ENCODE assay signal across 9 mouse cellular contexts in the genomic region with DNA sequence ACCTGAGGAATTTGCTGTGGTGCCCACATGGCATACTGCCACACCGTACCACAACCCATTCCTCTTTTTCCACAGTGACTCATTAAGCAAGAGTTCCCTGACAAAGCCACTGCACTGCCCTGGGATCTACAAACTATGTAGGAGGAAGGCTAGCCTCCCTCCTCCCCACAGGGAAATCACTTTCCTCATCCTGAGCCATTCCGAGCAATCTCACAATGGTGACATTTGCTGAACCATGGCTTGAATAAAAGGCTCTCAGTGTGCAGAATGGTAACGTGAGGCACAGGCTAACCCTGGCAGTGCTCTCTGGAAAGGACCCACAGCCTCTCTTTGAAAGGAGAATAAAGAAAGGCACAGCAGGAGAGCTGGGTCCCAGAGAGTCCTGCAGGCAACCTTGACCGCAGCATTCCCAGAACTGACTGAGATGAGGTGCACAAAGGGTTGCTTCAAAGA. TPM values are rescaled to one million over a fixed set of nuclear protein-coding genes. Genes with fewer than 3 reads are reported as not detected.
DNase-seq lines count a peak whose midpoint lies in the region; ATAC-seq and TF ChIP-seq lines count a peak whose summit lies in the region.
"Had no signal": no experiment of that assay in that cellular context is flagged by ENCODE, and none has a peak within 500 bp of the region (broad histone marks: within the 10 kb centered on the region; RNA-seq: fewer than 3 reads in every experiment).

No protein-coding gene starts in this region.

- H3K4me3 ChIP-seq in kidney, embryonic 16.5 days (ENCODE audit: low read length) = no peak overlapping the region
- H3K4me3 ChIP-seq in hindbrain, embryonic 12.5 days = no peak overlapping the region
- peak overlapping the region; percentile 94 for H3K4me3 ChIP-seq in myocyte
- H3K4me3 ChIP-seq: liver, embryonic 13.5 days had no signal

- H3K36me3 ChIP-seq in kidney, embryonic 16.5 days (ENCODE audit: insufficient read depth, low read length) = 0 out of 2 replicates have a peak, but pooled peaks cover 2% of the 10 kb centered on the region
- H3K36me3 ChIP-seq in hindbrain, embryonic 12.5 days = 0 out of 2 replicates have a peak, but pooled peaks cover 2% of the 10 kb centered on the region
- H3K36me3 ChIP-seq in myocyte (ENCODE audit: control insufficient read depth, insufficient read depth) = peaks cover 18% of the 10 kb centered on the region
- H3K36me3 ChIP-seq: liver, embryonic 13.5 days had no signal

- no peaks in the 10 kb centered on the region for H3K9me3 ChIP-seq in kidney, embryonic 16.5 days (ENCODE audit: low read length)
- H3K9me3 ChIP-seq in hindbrain, embryonic 12.5 days (replicated peaks) = no peaks in the 10 kb centered on the region
- H3K9me3 ChIP-seq: liver, embryonic 13.5 days had no signal

- no peak for TF ChIP-seq POLR2A in myocyte (IDR thresholded peaks at IDR 0.05; ENCODE audit: insufficient read length, low read depth)

- H3K27ac ChIP-seq in kidney, embryonic 16.5 days (ENCODE audit: low read length) = peak overlapping the region; percentile 98
- H3K27ac ChIP-seq in hindbrain, embryonic 12.5 days = peak overlapping the region; percentile 93

- DNase-seq in kidney, adult 11 months = no peak
- DNase-seq in embryo, embryonic 11 days = peak; percentile 59
- no peak for DNase-seq in layer of hippocampus, adult 18-20 months (ENCODE audit: low spot score in 2 of 2)
- no peak for DNase-seq in spleen, postnatal 14 days (ENCODE audit: low spot score in 2 of 2)
- DNase-seq: liver, embryonic 13.5 days had no signal

- H3K4me1 ChIP-seq in kidney, embryonic 16.5 days (ENCODE audit: insufficient read depth, low read length) = peaks cover 20% of the 10 kb centered on the region
- peaks cover 14% of the 10 kb centered on the region for H3K4me1 ChIP-seq in hindbrain, embryonic 12.5 days

- H3K27me3 ChIP-seq in kidney, embryonic 16.5 days (ENCODE audit: insufficient read depth, low read length) = 0 out of 2 replicates have a peak, but pooled peaks cover 3% of the 10 kb centered on the region
- H3K27me3 ChIP-seq in hindbrain, embryonic 12.5 days = no peaks in the 10 kb centered on the region
- no peaks in the 10 kb centered on the region for H3K27me3 ChIP-seq in myocyte (ENCODE audit: control insufficient read depth, insufficient read depth, insufficient read length)

- no peak for ATAC-seq in kidney, embryonic 16.5 days (ENCODE audit: low FRiP score, low TSS enrichment)
- ATAC-seq in hindbrain, embryonic 12.5 days (ENCODE audit: low FRiP score) = no peak
- ATAC-seq in cerebellum, adult (ENCODE audit: insufficient number of reproducible peaks, low FRiP score, low TSS enrichment) = no peak

- peaks cover 30% of the 10 kb centered on the region for H3K79me2 ChIP-seq in myocyte (ENCODE audit: control insufficient read depth, insufficient read depth)

- H3K4me2 ChIP-seq in kidney, embryonic 16.5 days (replicated peaks; ENCODE audit: low read depth, low read length) = peak overlapping the region; percentile 63; the same call in 1 of the 2 replicates
- peak overlapping the region; percentile 69 for H3K4me2 ChIP-seq in hindbrain, embryonic 12.5 days (replicated peaks)
- H3K4me2 ChIP-seq in myocyte (ENCODE audit: low read depth) = peak overlapping the region; percentile 96

- no peak overlapping the region; the same call in 1 of the 2 replicates for H3K9ac ChIP-seq in kidney, embryonic 16.5 days (replicated peaks; ENCODE audit: low read length)
- H3K9ac ChIP-seq in hindbrain, embryonic 12.5 days = no peak overlapping the region
- H3K9ac ChIP-seq: liver, embryonic 13.5 days had no signal

- WGBS in kidney, embryonic 16.5 days = 34% methylated on average over 4 of the region's 4 CpGs
- WGBS in hindbrain, embryonic 12.5 days = 3% methylated on average over 4 of the region's 4 CpGs

- H3ac ChIP-seq in myocyte (ENCODE audit: control insufficient read depth, insufficient read length) = no peak overlapping the region

TF ChIP-seq in myocyte, 11 proteins besides CTCF, POLR2A, EP300 and RAD21:
- TF ChIP-seq SRF (IDR thresholded peaks at IDR 0.05; ENCODE audit: control insufficient read depth, insufficient read length, low read depth) = no peak
- TF ChIP-seq TCF12 (IDR thresholded peaks at IDR 0.05; ENCODE audit: insufficient read depth, poor library complexity, severe bottlenecking) = no peak
- peak; percentile 52; the same call in 1 of the 2 replicates for TF ChIP-seq CEBPB (IDR thresholded peaks at IDR 0.05; ENCODE audit: insufficient read depth, poor library complexity, severe bottlenecking)
- no peak for TF ChIP-seq REST (IDR thresholded peaks at IDR 0.05; ENCODE audit: insufficient read depth, insufficient read length)
- TF ChIP-seq MYOD1 (IDR thresholded peaks at IDR 0.05; ENCODE audit: control insufficient read depth in 1 of 3, insufficient read length in 2 of 3, low read depth in 2 of 3) = no peak

RNA-seq across cellular contexts. Expression of a gene that starts 1.6 kb away (rescaled TPM):
- polyA plus RNA-seq in kidney, embryonic 16.5 days (2015; fragmentation: Nextera tagmentation; extraction: Ambion mirVana) = 489 and 497 TPM in 2 replicates
- polyA plus RNA-seq in hindbrain, embryonic 12.5 days (2016; fragmentation: Nextera tagmentation; extraction: Ambion mirVana) = 1,011 and 1,056 TPM in 2 replicates
- 3,783 TPM for polyA plus RNA-seq in myocyte (2012; fragmentation: generic; extraction: Trizol)
- 10 to 100 TPM; 58.9 to 60.6 TPM for total RNA-seq in layer of hippocampus, adult 18-20 months (2021)

RNA-seq across cellular contexts. Expression of a gene that starts 27.7 kb away (rescaled TPM):
- 13.4 and 14.2 TPM in 2 replicates for polyA plus RNA-seq in kidney, embryonic 16.5 days (2015; fragmentation: Nextera tagmentation; extraction: Ambion mirVana)
- polyA plus RNA-seq in hindbrain, embryonic 12.5 days (2016; fragmentation: Nextera tagmentation; extraction: Ambion mirVana) = 6.4 and 7.9 TPM in 2 replicates
- 2.2 TPM for polyA plus RNA-seq in myocyte (2012; fragmentation: generic; extraction: Trizol)
- 1 to 10 TPM; 4.4 to 4.6 TPM for total RNA-seq in layer of hippocampus, adult 18-20 months (2021)
